Mouse (Mus musculus) C2C12 (cell line): ENCODE data around the gene Sec61b.

Experiments used
- CEBPB ChIP-seq: IDR thresholded peaks from one replicate; pipeline ENCODE4 v1.6.1; 2011; ENCODE audit warnings: low read depth, mild to moderate bottlenecking, control low read depth, moderate library complexity
- CTCF ChIP-seq: IDR thresholded peaks from one replicate; pipeline ENCODE4 v1.5.1; 2011; ENCODE audit not compliant: control insufficient read depth, insufficient read depth, insufficient read length
- MYOG ChIP-seq: IDR thresholded peaks from one replicate; pipeline ENCODE4 v1.6.1; 2011; ENCODE audit not compliant: control insufficient read depth, insufficient read length; ENCODE audit errors: extremely low read depth
- USF1 ChIP-seq: IDR thresholded peaks from one replicate; pipeline ENCODE4 v1.6.1; 2011; ENCODE audit warnings: low read depth, mild to moderate bottlenecking, control low read depth, moderate library complexity

DNA sequence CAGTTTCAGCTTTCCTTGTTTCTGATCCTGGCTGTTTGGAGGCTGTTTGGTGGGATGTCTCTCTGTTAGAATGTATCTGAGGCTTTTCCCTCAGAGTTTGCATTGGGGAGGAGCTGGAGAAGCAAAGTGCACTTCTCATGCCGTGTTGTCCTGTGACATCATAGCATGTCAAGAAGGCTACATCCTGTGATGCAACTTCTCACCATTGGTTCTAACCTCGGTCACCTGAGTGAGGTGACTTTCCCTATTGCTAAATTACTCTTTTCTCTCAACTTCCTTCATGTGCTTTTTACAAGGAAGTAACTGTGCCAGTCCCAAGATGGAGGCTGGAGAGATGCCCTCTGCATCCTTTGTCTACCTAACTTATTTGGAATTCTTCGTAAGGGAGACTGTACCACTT is 25.9 kb upstream of the Sec61b start:
- no peak for TF ChIP-seq MYOG
- no peak for TF ChIP-seq CTCF
- TF ChIP-seq USF1: no peak
- no peak for TF ChIP-seq CEBPB
